Mouse (Mus musculus) macrophage (primary cell): Measurements from ENCODE around the gene Vars. TPM values are rescaled to one million over a fixed set of nuclear protein-coding genes. Genes with fewer than 3 reads are reported as not detected.
"Not testable (repeated sequence)": the region's sequence is repeated elsewhere in the genome, so short reads cannot be mapped to it uniquely, and the experiment has no call there.

ENCODE experiments used
- H3K27ac ChIP-seq: fragments of 350-480 bp; formaldehyde crosslinking; 2 replicates; pipeline ENCODE4 v1.9.0; 2021
- H3K36me3 ChIP-seq: fragments of 350-480 bp; formaldehyde crosslinking; 2 replicates; pipeline ENCODE4 v1.9.0; 2021; ENCODE audit errors: inconsistent target
- H3K4me3 ChIP-seq: fragments of 350-480 bp; formaldehyde crosslinking; 2 replicates; pipeline ENCODE4 v1.9.0; 2021; ENCODE audit errors: inconsistent target
- H3K79me2 ChIP-seq: fragments of 350-480 bp; formaldehyde crosslinking; 2 replicates; pipeline ENCODE4 v1.9.0; 2021; ENCODE audit errors: inconsistent target
- WGBS: methylation state at CpG from one replicate; pipeline ENCODE4 v1.1.7; 2026; ENCODE audit warnings: inconsistent platforms; ENCODE audit not compliant: missing documents; 5-methylcytosine and 5-hydroxymethylcytosine counted together
- polyA plus RNA-seq: library from polyadenylated mRNA; stranded (reverse); fragments of 250-400 nt; gene quantifications from 3 replicates; pipeline ENCODE4 v1.2.4, GENCODE M21; 2018; ENCODE audit warnings: inconsistent platforms

Gene Vars
- polyA plus RNA-seq, 1 experiment from 2014 or later: 7.7 TPM

DNA sequence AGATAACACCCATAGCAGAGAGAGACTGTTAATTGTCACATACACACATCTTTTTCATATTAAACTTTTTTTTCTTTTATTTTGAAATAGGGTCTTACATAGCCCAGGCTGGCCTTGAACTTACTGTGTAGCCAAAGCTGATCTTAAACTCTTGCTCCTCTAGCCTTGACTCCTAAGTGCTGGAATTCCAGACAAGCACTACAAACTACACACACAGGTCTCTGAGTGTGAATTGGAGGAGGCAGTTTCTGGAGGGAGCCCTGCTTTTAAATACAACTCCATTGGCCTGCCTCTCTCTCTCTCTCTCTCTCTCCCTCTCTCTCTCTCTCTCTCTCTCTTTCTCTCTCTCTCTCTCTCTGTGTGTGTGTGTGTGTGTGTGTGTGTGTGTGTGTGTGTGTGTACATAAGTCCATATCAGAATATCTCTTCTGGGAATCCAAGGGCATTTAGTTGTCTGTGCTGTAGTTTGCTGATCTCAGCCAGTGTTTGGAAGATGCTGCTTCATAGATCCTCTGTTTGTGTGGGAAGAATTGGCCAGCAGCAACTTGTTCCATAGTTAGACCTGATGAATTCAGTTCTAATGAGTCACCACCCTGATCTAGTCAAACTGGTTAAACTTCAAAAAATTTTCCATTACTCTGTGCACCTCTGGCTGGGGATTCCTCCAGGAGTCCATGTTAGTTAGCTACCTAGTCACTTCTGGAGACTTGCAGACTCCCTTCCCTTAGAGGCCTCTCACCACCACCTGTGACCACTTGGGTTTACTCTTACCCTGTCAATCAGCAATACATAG is 39.9 kb upstream of the Vars start:
- no peaks in the 10 kb centered on the region for H3K36me3 ChIP-seq

DNA sequence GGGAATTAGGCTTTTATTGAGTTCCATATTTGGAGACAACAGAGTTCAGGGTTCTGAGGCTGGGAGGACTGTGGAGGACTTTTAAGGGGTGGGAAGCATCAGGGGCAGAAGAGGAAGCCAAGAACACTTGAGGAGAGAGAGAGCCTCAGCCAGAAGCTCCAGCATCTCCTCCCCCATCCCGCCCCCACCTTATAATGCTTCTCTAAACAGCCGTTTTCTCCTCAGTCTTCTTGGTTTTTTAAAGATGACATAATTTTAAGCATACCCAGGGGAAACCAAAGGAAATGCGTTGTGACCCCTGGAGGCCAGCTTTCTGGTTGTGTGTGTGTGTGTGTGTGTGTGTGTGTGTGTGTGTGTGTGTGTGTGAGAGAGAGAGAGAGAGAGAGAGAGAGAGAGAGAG is 38.7 kb upstream of the Vars start:
- no peaks in the 10 kb centered on the region for H3K36me3 ChIP-seq
- no peak overlapping the region for H3K4me3 ChIP-seq
- 38% methylated on average over 2 of the region's 3 CpGs for WGBS
- no peaks in the 10 kb centered on the region for H3K79me2 ChIP-seq
- H3K27ac ChIP-seq: no peak overlapping the region

More for the DNA sequence above, 39.9 kb upstream of the Vars start:
- Histone ChIP-seq H3K4me3 (no peak overlapping the region), H3K27ac (no peak overlapping the region), H3K79me2 (no peaks in the 10 kb centered on the region)

DNA sequence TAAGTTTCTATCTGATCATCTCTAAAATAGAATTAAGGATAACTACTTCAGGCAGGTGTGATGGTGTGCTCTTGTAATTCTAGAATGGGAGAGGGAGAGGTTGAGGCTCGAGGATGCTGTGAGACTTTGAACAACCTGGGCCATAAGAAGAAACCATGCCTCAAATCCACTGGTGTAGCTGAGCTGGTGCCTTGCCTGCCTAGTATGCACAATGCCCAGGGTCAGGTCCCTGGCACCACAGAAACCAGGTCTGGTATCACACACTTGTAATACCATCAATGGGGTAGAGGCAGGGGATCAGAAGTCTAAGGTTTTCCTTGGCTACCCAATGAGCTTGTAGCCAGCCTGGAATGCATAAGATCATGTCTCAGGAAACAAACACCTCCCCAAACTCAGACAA is 37.9 kb upstream of the Vars start:
- Histone ChIP-seq H3K79me2 (no peaks in the 10 kb centered on the region), H3K4me3 (no peak overlapping the region), H3K36me3 (no peaks in the 10 kb centered on the region), H3K27ac (no peak overlapping the region)
- WGBS: 91% methylated on average over 1 of the region's 1 CpGs

DNA sequence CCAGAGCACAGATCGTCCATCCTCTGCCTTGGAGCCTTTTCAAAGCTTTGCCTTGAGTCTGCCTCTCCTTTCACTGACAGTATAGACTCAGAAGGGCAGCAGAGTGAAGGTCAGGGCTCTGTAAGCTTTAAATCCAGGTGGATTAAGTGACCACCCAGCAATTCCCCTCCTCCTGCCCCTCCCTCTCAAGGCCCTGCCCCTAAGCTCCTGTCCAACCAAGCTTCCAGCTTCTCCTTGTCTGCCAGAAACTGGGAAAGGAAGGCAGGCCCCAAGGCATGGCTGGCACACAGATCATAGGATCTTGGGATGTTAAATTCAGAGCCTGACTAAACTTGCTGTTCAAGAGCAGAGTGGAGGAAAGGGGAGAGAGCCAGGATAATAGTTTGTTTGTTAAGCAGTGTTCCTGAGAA is 36.1 kb upstream of the Vars start:
- no peaks in the 10 kb centered on the region for H3K36me3 ChIP-seq
- no peak overlapping the region for H3K4me3 ChIP-seq
- WGBS: 33% methylated on average over 1 of the region's 1 CpGs
- no peak overlapping the region for H3K27ac ChIP-seq
- H3K79me2 ChIP-seq: no peaks in the 10 kb centered on the region

DNA sequence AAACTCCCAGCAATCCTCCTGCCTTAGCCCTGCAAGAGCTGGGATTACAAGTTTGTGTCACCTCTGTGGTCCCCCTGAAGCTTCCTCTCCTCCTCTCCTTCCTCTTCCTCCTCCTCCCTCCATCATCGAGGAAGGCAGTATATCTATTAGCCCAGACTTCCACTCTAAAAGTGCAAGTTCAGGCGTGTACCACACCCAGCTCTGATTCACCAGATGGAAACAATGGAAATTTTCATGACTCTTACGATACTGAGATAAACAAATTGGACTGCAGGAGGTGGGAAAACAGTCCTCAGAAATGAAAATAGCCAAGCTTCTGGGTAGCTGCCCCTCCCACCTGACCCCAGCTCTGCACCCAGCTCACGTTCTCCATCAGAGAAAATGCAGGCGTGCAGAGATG is 35.2 kb upstream of the Vars start:
- Histone ChIP-seq H3K79me2 (no peaks in the 10 kb centered on the region), H3K4me3 (no peak overlapping the region), H3K36me3 (no peaks in the 10 kb centered on the region), H3K27ac (no peak overlapping the region)
- WGBS: 55% methylated on average over 5 of the region's 5 CpGs

DNA sequence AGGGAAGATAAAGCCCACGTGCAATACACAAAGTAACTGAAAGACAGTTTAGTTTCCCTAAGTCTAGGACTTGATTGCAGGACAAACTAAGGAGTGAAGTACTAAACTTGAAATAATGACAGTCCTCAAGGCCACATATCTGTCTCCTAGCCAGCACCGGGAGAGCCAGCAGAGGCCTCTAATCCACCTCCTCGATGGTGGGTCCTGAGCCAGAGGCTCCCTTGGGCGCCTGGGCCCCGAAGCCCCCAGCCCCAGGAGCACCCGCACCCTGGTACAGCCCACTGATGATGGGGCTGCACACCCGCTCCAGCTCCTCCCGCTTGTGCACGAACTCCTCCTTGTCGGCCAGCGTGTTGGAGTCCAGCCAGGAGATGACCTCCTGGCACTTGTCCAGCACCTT is 31.0 kb upstream of the Vars start, which contains the start of gene Gm20481:
Gm20481 (plus strand) TSS at position 91 of the 400 bp plus-strand sequence.
- H3K79me2 ChIP-seq, H3K36me3 ChIP-seq: not testable (repeated sequence)
- 84% methylated on average over 5 of the region's 11 CpGs for WGBS

DNA sequence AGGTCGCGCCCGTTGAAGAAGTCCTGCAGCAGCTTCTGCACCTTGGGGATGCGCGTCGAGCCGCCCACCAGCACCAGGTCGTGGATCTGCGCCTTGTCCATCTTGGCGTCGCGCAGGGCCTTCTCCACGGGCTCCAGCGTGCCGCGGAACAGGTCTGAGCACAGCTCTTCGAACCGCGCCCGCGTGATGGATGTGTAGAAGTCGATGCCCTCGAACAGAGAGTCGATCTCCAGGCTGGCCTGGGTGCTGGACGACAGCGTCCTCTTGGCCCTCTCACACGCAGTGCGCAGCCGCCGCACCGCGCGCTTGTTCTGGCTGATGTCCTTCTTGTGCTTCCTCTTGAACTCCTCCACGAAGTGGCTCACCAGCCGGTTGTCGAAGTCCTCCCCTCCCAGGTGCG is 29.9 kb upstream of the Vars start:
- H3K27ac ChIP-seq, H3K4me3 ChIP-seq, H3K79me2 ChIP-seq, H3K36me3 ChIP-seq: not testable (repeated sequence)
- WGBS: no CpG with 5 or more reads among the region's 37 CpGs

More for the DNA sequence above, 31.0 kb upstream of the Vars start, which contains the start of gene Gm20481:
- not testable (repeated sequence) for H3K27ac ChIP-seq, H3K4me3 ChIP-seq

DNA sequence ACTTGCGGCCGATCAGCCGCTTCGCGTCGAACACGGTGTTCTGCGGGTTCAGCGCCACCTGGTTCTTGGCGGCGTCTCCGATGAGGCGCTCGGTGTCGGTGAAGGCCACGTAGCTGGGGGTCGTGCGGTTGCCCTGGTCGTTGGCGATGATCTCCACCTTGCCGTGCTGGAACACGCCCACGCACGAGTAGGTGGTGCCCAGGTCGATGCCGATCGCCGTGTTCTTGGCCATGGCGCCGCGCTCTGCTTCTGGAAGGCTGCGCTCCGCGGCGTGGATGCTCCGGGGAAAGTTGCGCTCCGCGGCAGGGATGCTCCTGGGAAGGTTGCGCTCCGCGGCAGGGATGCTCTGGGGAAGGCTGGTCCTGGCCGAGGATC is 29.1 kb upstream of the Vars start:
- WGBS: 2% methylated on average over 7 of the region's 43 CpGs
- not testable (repeated sequence) for H3K36me3 ChIP-seq, H3K4me3 ChIP-seq, H3K27ac ChIP-seq, H3K79me2 ChIP-seq

DNA sequence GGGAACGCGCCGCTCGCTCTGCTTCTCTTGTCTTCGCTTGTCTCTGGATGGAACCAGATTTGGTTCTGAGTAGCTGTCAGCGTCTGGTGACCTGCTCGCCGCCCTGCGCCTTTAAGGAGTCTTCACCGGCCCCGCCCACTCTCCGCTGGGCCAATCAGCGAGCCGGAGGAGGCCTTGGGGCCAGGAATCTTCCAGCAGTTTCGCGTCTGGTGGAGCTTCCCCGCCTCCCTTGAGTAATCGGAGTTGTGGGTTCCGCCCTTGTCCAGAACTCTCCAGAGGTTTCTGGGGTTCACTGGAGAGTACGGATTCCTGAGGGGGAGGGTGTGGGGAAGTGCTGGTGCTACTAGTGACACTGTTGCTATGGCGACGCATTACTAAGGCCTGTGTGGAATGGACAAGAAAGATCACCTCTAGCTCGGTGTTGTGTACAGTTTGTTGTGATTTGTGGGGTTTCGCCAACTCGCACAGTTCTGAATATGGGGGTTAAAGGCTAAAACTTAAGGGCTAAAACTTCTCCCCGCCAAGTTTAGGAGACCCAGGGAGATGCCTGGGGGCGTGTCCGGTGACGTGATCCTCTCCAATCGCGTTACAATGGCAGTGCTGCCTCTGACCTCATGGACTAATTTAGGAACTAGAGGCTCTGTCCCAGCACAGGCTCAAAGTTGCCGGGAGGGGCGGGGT is 28.6 kb upstream of the Vars start, which contains the start of the genes Hspa1a and Hspa1l:
Hspa1a (minus strand) TSS at position 88 of the 681 bp plus-strand sequence.
Hspa1l (plus strand) TSS at position 635 of the 681 bp plus-strand sequence.
- H3K4me3 ChIP-seq: peak within 1 kb of the TSS; percentile 20; the same call in 1 of the 2 replicates
- not testable (repeated sequence) for H3K79me2 ChIP-seq, H3K36me3 ChIP-seq
- H3K27ac ChIP-seq: peak within 1 kb of the TSS; percentile 57
- WGBS: under 1% methylated on average over 21 of the region's 33 CpGs

DNA sequence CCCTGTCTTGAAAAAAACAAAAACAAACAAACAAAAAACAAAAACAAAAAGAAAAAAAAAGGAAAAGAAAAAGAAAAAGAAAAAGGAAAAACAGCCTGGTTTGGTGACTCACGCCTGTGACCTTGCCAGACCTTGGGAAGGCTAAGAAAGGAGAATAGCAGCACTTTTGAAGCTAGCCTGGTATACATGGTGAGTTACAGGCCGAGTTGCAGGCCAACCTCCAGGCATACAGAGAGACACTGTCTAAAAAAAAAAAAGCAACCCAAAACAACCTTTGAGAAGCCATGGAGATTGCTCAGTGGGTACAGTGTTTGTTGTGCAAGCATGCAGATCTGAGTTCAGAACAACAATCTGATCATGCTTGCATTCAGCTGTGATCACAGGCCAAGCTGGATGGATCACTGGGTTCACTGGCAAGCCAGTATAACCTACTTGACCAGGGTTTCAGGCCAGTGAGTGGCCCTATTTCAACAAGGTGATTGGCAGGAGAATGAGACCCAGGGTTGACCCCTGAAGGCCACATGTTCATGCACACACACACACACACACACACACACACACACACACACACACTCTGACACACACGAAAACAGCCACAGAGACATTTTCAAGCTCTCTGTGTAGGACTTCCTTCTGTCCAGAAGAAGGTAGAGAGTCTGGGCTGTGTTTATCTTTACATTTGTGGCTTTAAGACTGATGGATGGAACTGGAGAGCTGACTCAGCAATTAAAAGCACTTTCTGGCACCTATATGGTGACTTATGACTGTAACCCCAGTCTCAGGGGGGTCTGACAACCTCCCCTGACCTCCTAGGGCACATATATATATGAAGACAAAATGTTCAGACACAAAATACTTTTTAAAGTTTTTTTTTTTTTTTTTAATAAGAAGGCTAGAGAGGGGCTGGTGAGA is 24.9 kb upstream of the Vars start:
- H3K79me2 ChIP-seq: no peaks in the 10 kb centered on the region
- 96% methylated on average over 3 of the region's 3 CpGs for WGBS
- H3K27ac ChIP-seq: no peak overlapping the region
- H3K36me3 ChIP-seq: no peaks in the 10 kb centered on the region
- no peak overlapping the region for H3K4me3 ChIP-seq

DNA sequence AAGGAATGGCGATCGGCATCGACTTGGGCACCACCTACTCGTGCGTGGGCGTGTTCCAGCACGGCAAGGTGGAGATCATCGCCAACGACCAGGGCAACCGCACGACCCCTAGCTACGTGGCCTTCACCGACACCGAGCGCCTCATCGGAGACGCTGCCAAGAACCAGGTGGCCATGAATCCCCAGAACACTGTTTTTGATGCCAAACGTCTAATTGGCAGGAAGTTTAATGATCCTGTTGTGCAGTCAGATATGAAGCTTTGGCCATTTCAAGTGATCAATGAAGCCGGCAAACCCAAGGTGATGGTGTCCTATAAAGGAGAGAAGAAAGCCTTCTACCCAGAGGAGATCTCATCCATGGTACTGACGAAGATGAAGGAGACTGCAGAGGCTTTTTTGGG is 23.8 kb upstream of the Vars start:
- H3K4me3 ChIP-seq: no peak overlapping the region
- 93% methylated on average over 20 of the region's 20 CpGs for WGBS
- no peaks in the 10 kb centered on the region for H3K36me3 ChIP-seq
- H3K79me2 ChIP-seq: no peaks in the 10 kb centered on the region
- H3K27ac ChIP-seq: no peak overlapping the region

DNA sequence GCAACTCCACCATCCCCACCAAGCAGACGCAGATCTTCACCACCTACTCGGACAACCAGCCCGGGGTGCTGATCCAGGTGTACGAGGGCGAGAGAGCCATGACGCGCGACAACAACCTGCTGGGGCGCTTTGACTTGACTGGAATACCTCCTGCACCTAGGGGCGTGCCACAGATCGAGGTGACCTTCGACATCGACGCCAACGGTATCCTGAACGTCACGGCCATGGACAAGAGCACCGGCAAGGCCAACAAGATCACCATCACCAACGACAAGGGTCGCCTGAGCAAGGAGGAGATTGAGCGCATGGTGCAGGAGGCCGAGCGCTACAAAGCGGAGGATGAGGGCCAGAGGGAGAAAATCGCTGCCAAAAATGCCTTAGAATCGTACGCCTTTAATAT is 22.5 kb upstream of the Vars start:
- WGBS: 93% methylated on average over 26 of the region's 27 CpGs
- no peak overlapping the region for H3K27ac ChIP-seq
- no peaks in the 10 kb centered on the region for H3K36me3 ChIP-seq
- no peak overlapping the region for H3K4me3 ChIP-seq
- H3K79me2 ChIP-seq: peaks cover 12% of the 10 kb centered on the region

DNA sequence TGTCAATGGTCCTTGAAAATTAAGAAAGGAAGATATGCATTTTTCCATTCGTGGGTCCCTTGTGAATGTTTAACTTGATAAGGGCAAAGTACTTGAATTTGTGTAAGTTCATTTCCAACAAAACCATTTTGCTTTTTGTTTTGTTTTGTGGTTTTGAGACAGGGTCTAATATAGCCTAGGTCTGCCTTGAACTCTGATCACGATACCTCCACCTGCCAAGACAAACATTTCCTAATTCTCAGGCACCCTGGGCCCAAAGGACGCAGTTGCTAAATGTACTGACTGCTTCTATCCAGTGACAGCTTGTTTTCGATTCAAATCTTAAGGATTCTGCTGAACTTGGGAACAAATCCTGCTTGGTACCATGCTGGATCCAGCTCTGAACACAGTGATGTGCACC is 21.2 kb upstream of the Vars start:
- no peak overlapping the region for H3K27ac ChIP-seq

DNA sequence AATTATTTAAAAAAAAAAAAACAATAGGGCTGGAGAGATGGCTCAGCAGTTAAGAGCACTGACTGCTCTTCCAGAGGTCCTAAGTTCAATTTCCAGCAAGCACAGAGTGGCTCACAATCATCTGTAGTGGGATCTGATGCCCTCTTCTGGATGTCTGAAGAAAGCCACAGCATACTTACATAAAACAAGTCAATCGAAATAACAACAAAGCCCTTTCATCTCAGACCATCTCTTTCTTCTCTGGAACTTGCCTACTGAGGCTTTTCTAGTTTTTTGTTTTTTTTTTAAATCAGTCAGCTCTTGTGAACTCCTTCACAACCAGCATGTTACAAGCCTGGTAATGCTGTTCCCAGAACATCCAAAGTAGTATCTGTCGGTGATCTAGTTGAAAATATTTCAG is 20.1 kb upstream of the Vars start:
- H3K4me3 ChIP-seq: peak overlapping the region; percentile 84
- H3K27ac ChIP-seq: peak overlapping the region; percentile 67
- peaks cover 31% of the 10 kb centered on the region for H3K79me2 ChIP-seq
- H3K36me3 ChIP-seq: peaks cover 4% of the 10 kb centered on the region; the same call in 1 of the 2 replicates
- 19% methylated on average over 2 of the region's 2 CpGs for WGBS

More for the DNA sequence above, 21.2 kb upstream of the Vars start:
- peaks cover 26% of the 10 kb centered on the region for H3K79me2 ChIP-seq
- WGBS: 92% methylated on average over 4 of the region's 4 CpGs
- no peaks in the 10 kb centered on the region for H3K36me3 ChIP-seq
- no peak overlapping the region for H3K4me3 ChIP-seq
